Mouse (Mus musculus): ENCODE results near the gene Gtpbp8.

DNA sequence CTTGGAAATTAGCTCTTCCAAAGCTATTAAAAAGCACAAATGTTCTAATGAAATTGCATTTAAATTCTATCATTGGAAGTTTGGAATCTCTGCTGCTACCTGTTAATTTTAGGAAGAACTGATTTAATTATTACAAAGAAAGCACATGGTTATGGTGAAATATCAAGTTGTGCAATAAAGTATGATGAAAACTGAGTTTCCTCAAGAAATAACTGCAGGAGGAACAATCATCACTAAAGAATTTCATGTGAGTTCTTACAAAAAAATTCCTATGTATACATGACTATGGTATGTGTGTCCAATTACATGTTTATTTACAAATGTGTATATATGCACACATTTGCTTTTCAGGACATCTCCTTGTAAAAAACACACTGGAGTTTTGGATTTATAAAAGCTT lies 48.3 kb upstream of the Gtpbp8 start:
- TF ChIP-seq CTCF (conservative IDR thresholded peaks at IDR 0.05; ENCODE audit: low read length) (no peak), POU5F1 (IDR thresholded peaks at IDR 0.05; ENCODE audit: borderline replicate concordance, low read length) (no peak), NANOG (IDR thresholded peaks at IDR 0.05; ENCODE audit: borderline replicate concordance, low read length) (no peak)
